Mouse (Mus musculus) regulatory T cell (primary cell): Measurements from ENCODE around the gene Leo1.

ENCODE experiments used
- in situ Hi-C: fragments of 300-600 bp; cut with MboI, MseI; formaldehyde crosslinking; loops from one replicate; pipeline ENCODE4 v1.15.1; 2025; ENCODE audit warnings: high pct_unique_total_duplicates

Leo1 gene

DNA sequence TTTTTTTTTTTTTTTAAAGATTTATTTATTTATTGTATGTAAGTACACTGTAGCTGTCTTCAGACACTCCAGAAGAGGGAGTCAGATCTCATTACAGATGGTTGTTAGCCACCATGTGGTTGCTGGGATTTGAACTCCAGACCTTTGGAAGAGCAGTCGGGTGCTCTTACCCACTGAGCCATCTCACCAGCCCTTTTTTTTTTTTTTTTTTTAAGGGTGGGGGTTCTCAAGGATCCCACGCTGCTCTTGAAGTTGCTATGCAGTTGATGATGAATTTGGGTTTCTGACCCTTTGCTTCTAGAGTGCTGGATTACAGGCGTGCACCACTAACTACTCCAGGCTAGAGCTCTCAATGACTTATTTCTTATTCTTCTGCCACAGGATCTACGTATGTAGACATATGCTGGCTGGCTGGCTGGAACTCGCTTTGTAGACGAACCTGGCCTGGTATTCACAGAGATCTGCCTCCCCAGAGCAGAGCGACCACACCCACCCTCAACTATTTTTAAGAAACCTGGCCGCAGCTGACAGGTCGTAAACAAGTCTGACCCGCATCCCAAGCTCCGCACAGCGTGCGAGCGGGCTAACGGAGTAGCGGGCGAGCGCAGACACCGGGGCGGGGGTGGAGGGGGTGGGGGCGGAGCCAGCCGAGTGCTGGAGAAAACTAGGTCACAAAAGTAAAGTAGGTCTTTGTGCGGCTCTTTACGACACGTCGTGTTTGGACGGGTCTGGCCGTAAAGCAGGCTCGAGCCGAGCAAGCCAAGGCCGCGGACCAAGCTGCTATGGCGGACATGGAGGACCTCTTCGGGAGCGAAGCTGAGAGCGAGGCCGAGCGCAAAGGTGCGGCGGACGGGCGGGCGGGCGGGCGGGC, at the start of gene Leo1:
Leo1 (plus strand) TSS at position 729 of the 871 bp plus-strand sequence.
- in situ Hi-C loops, result no loop called here

DNA sequence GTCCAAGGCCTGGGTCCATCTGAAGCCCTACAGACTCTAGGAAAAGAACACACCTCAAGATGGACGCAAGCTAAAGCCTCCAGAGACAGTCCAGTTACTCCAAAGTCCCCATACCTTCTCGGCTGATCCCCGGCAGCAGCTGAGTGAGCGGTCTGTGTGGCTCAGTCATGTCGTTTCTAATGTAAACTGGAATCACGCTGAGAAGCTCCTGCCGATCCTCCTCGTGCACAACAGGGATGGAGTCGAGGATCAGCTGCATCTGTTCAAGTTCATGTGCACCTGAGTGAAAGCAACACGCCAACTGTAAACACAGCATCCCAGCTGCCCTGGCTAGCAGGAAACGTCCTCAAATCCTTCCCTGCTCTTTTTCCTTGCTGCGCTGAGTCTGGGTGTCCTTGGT, 48.1 kb upstream of the Leo1 start:
- in situ Hi-C loops, result no loop called here

DNA sequence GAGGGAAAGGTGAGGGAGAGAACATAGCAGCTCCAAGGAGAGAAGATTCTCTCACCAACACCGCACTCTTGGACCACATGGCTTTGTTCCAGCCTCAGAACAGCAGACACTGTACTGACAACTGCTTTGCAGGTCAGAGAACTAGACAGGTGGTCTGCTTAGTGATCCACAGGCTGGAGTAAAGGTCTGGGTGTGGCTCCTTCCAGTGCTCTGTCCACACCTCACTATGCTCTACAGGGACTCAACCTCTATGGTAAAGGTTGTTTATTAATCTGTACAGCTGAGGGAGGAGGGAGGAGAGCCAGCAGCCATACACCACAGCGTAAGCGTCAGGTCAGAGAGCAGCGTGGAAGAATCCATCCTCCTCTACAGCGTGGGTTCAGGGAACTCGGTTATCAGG, 45.4 kb upstream of the Leo1 start:
- in situ Hi-C loops, result loop anchor here (5.0 kb wide), 1 partner anchor 36 kb away; no protein-coding TSS in a partner anchor

DNA sequence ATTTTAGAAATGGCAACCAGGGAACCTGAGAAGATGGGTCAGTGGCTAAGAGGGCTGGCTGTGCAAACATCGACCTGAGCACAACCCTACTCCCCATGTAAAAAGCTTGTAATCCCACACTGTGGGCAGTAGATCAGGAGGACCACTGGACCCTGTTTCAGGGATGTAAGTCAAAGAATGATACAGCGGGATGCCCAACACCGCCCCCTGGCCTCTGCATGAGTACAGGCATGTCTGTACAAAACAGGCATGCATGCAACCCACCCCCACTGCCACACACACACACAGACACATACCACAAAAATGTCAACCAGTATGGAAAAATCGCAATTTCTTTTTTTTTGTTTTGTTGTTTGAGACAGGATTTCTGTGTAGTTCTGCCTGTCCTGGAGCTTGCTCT, 42.3 kb upstream of the Leo1 start:
- in situ Hi-C loops, result loop anchor here (5.0 kb wide), 1 partner anchor 33 kb away; no protein-coding TSS in a partner anchor

- in situ Hi-C loops, result no loop called here
These were observed 40.7 kb upstream of the Leo1 start for GRCm38 (mm10) chr9:75400639-75401038.

- in situ Hi-C loops, result no loop called here
These were observed 39.5 kb upstream of the Leo1 start for GRCm38 (mm10) chr9:75401593-75402504.

- in situ Hi-C loops, result no loop called here
These were observed 37.8 kb upstream of the Leo1 start for GRCm38 (mm10) chr9:75403520-75403919.

- in situ Hi-C loops, result no loop called here
These were observed 35.2 kb upstream of the Leo1 start for GRCm38 (mm10) chr9:75406121-75406520.

GRCm38 (mm10) chr9:75407803-75408202, 33.5 kb upstream of the Leo1 start:
- in situ Hi-C loops, result no loop called here

GRCm38 (mm10) chr9:75408204-75408826, 33.0 kb upstream of the Leo1 start:
- in situ Hi-C loops, result no loop called here

GRCm38 (mm10) chr9:75409031-75409851, 32.1 kb upstream of the Leo1 start:
- in situ Hi-C loops, result no loop called here

- in situ Hi-C loops, result no loop called here
These were observed 31.4 kb upstream of the Leo1 start, which contains the start of gene Mapk6 for GRCm38 (mm10) chr9:75409852-75410378. Gene Mapk6 (minus strand): TSS chr9:75410005.

GRCm38 (mm10) chr9:75410868-75411487, 30.3 kb upstream of the Leo1 start:
- in situ Hi-C loops, result no loop called here

DNA sequence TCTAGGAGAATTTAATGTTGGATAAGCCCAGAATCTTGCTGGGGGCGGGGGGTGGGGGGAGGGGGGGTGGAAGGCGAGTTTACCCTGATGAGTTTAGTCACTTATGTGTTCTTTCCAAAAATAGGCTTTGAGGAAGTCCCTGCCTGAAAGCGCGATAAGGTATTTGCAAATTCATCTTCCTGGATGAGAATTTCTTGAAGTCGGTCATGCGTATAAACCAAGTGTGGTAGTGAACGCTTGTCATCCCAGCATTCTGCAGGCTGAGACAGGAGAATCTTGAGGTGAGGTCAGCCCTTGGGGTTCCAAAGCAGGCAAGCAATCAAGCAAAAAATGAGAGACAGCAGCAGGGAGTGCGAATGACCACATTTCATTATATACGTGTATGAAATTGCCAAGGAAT, 29.7 kb upstream of the Leo1 start:
- in situ Hi-C loops, result no loop called here

- in situ Hi-C loops, result no loop called here
These were observed 28.1 kb upstream of the Leo1 start for GRCm38 (mm10) chr9:75413206-75413605.

GRCm38 (mm10) chr9:75414204-75414603, 27.1 kb upstream of the Leo1 start:
- in situ Hi-C loops, result no loop called here

DNA sequence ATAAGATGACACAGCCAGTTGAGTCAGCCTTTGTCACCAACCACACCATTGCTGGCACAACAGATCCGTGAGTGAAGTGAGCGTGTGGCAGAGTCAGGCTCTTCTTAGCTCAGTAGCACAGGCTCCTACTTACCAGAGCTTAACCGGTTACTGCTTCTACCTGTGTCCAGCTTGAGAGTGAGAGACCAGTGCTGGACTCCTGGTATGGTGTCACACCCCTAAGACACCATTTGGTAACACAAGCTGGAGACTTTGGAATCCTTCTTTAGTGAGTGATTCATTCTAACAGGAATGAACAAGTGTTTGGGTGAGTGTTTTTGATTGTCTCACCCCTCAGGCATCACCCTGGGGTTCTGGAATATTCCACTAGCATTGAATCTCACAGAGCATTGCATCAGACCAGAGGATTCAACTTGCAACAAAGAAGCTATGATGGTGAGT, 19.1 kb upstream of the Leo1 start:
- in situ Hi-C loops, result no loop called here

GRCm38 (mm10) chr9:75423683-75424082, 17.6 kb upstream of the Leo1 start:
- in situ Hi-C loops, result no loop called here

DNA sequence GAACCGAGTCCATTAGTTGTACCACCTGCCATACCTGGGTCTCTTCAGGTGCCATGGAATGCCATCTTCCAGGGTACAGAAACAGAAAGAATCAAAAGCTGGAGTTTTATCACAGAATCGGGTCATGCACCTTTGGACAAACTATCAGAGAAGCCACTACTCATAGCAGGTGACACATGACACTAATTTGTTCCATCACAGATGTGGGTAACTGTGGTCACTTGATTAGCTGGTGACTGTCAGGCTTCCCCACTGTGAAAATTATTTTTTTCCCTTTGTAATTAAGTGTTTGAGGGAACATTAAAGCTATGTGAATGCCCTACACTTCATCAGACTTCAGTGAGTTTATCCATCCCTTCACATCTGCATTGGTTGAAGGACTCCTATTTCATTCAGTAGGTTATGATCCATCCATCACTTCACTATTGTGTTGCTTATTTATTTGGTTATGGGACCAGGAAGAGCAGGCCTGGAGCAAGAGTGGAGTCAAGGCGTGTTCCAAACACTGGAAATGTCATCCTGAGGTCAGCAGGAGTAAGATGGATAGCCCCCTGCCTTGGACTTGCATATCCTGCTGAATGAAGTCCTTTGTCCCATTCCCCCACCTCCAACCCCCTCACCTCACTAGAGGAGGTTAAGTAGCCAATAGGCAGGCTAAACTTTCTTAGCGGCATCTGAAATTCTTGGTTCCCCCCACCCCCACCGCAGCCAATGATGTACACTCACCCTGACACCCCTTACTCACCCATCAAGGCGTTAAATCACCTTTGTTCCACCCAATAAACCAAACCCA, 16.8 kb upstream of the Leo1 start:
- in situ Hi-C loops, result no loop called here
